Mouse (Mus musculus): Measurements from ENCODE around the gene Ap1b1.

Ap1b1 gene

DNA sequence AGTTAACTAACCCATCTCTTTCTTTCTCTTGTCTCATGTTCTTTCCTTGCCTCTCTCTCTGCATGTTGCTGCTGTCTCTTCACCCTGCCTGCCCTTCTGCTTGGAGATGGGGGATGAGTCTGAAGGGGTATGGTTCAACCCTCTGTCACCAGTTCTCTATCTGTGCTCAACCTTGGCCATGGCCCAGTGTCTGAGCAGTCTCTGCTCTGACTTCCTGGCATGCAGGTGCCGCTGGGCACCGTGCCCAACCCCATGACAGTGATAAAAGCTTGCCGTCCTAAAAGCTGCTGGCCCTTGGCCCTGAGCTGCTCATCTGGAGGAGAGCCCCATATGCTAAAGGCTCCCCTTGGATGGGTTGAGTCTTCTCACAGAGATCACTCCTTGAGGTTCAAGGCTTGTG lies 46.5 kb downstream of the Ap1b1 start:
- DNase-seq (ENCODE audit: low spot score in 2 of 2) = no peak

GRCm38 (mm10) chr11:5035421-5035820 lies 48.8 kb downstream of the Ap1b1 start:
- no peak for DNase-seq (ENCODE audit: low spot score in 2 of 2)

- no peak for DNase-seq (ENCODE audit: low spot score in 2 of 2)
These were observed 50.7 kb downstream of the Ap1b1 start for GRCm38 (mm10) chr11:5037146-5037854.

DNA sequence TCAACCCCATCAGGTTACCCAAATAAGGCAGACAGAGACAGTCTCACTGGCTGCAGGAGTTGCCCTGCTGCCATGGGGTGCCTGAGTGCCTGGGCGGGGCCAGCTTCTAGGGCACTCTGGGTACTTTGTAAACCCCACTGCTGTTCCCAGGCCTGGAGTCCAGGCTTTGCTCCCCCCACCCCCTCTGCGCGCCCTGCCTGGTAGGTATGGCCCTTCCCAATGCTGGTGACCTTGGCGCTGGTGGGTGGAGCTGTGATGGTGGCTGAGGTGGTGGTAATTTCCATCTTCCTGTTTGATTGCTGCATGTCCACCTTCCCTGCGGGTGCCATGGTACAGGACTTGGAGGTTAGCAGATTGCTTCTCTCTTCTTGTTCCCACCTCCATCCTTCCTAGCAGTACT lies 54.0 kb downstream of the Ap1b1 start:
- no peak for DNase-seq (ENCODE audit: low spot score in 2 of 2)

DNA sequence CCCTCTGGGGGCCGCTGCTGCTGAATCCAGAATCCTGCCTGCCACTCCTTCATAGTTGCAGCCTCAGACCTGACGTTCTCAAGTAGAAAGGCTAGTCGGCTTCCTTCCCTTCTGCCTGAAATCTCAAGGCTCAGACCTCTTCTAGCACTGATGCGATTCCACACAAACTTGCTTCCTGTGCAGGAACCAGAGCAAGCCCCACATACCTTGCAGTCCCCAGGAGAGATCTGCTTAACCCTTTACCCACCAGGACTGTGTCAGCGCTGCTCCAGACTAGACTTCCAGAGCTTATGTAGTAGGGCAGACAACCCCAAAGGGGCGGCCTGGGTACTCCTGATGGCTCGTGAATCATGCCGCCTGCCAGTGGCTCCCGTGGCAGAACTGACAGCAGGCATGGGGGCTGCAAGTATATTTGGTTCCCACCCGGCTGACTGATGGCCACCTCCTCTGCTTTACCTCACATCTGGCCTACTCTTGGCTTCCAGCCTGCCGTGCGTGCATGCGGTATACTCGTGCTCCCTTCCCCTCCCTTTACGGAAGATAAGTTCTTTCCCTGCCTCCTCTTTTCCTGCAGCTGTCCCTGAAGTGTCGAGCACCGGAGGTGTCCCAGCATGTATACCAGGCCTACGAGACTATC lies 54.6 kb downstream of the Ap1b1 start:
- DNase-seq (ENCODE audit: low spot score in 2 of 2) = no peak

DNA sequence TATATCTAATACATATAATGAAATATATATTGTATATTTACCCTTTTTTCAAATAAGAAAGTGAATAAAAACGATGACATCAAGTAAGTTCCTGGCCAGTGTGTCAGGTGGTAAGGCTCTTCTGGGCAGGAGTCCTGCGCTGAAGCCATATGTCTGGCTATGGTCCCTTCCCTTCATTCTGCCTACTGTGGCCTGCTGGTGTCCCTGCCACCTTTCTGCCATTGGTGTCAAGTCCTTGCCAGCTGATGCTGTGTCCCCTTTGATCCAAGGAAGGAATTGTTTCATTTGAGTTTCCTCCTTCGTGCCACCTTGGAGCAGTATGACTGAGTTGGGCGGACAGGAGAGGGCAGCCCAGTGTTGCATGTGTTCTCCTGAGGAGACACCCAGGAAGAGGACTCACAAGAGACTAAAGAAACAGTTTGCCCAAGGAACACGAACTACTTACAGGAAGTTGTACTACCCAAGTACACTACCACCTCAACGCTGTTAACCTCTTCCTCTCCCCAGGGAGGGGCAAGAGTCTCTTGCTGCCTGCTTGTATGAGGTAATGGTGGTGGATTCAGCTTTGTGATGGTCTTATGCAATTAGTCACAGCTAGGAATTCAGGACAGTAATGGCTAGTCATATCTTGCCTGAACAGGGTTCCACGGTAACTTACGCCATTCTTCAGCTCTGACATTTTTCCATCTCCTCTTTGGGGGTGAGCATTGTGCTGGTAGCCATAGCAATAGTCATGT lies 56.2 kb downstream of the Ap1b1 start:
- no peak for DNase-seq (ENCODE audit: low spot score in 2 of 2)

- DNase-seq (ENCODE audit: low spot score in 2 of 2) = no peak
These were observed 59.8 kb downstream of the Ap1b1 start for GRCm38 (mm10) chr11:5046321-5046926.

DNA sequence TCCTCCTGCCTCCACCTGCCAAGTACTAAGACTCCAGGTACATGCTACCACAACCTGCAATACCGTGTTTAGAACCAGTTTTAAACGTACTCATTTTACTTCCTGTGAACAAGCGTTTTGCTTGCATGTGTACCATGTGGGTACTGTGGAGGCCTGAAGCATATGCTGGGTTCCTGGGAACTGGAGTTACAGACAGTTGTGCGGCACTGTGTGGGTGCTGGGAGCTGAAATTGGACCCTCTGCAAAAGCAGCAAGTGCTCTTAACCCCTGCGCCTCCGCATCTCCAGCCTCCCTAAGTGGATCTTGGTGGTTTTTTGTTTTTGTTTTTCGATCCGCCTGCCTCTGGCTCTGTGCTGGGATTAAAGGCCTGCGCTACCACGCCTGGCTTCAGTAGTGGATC lies 65.0 kb downstream of the Ap1b1 start:
- DNase-seq (ENCODE audit: low spot score in 2 of 2) = no peak

DNA sequence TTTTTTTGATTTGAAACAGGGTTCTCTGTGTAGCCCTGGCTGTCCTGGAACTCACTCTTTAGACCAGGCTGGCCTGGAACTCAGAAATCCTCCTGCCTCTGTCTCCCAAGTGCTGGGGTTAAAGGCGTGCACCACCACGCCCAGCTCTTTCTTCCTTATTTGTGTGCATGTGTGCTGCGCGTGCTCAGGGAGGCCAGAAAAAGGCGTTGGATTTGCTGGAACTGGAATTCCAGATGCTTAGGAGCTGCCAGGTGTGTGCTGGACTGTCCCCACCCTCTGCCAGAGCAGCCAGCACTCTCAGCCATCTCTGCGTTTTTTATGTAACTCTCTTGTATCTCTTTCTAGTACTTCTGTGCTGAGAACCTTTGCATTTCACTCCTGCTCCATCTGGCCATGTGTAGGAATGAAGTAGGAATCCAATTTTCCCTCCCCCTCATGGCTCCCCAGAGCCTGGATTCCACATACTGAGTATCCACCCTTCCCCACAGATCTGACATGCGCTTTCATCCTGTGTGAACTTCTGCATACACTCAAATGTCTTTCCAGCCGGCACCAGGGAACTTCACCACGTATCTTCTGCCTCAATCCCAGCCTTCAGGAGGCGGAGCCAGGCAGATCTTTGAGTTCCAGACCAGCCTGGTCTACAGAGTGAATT lies 65.7 kb downstream of the Ap1b1 start:
- DNase-seq (ENCODE audit: low spot score in 2 of 2) = no peak

DNA sequence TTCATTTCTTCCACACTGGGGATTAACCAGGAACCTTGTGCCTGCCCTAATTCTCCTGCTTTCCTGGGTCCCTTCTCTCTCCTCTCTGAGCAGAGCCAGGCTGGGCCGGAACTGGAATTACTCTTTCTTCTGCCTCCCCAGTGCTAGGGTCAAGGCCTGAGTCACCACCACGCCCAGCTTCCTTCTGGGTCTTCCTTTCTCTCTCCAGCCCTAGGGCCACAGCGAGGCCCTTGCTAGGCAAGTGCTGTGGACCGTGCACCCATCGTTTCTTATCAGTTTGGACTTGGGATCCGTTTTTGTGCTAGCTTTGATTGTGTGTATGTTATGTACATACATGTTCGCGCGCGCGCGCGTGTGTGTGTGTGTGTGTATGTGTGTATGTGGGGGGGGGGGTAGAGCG lies 67.5 kb downstream of the Ap1b1 start:
- no peak for DNase-seq (ENCODE audit: low spot score in 2 of 2)

DNA sequence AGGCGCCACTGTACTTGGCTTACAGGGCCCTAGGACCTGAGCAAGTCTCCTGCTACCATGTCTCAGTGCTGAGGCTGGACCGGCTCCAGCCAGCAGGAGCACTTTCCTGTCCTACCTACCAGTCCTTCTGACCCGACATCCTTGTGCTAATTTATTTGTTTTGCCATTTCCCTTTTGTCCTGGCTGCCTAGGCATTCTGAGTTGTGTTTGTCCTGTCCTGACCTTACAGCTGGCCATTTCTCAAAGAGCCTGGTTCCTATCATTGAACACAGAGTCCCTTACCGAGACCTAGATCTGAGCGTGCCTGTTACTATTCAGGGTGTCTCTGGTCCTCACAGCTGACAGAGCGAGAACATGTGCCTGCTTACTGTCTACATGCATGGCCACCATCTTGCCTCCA lies 68.2 kb downstream of the Ap1b1 start:
- DNase-seq (ENCODE audit: low spot score in 2 of 2) = no peak

DNA sequence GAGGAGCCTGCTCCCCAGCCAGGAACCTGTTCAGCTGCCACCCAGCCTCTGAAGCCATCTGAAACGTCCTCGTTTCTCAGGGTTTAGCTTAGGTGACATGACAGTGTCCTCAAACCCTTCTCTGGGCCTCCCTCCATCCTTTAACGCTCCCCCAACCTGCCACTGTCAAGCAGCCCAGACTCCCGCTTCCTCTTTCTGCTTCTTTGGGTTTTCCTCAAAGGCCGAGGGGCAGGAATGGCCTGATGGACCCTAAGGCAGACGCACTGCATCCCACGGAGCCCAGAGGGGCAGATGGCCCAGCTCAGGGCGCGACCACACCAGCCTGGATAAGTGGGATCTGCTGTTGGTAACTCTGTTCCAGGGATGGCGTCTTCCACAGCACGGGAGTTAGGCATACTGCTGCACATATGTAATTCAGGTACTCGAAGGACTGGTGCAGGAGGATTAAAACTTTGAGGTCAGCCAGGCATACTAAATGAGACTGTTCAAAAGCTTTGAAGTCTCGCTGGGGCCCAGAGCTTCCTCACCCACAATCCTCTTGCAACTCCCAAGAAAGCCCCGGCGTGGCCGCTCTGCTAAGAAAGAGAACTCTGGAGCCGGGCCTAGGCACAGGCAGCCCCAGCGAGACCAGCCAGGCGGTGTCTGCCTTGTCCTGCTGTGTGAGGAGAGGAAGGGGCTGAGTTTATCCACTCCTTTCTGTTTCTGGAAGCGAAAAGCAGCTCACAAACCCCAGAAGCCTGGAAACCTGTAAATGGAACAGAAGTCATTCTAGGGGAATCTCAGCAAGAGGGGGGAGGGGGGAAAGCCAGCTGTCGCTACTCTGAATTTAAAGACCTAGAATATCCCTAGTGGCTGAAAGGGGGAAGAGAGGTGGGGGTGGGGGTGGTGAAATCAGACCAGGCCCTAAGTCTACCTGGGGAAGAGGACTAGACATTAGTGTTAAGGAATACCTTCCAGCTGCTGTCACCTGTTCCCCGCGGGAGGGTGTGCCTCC lies 69.6 kb downstream of the Ap1b1 start:
- DNase-seq (ENCODE audit: low spot score in 2 of 2) = no peak

- no peak for DNase-seq (ENCODE audit: low spot score in 2 of 2)
These were observed 70.4 kb downstream of the Ap1b1 start for GRCm38 (mm10) chr11:5057064-5057463.

DNA sequence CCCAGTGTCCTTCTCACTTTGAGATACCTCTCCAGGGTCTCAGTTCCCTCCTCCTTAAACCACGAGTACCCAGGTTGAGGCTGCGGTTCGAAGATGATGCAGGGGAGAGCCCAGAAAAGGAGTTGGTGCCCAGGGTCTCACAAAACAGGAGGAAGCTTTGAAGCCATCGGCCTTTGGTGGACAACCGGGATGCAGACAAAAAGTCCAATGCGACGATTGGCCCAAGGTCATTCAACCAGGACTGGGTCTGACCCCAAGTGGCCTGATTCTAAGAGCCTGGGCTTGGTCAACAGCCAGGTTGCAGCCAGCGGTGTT lies 70.9 kb downstream of the Ap1b1 start:
- no peak for DNase-seq (ENCODE audit: low spot score in 2 of 2)

DNA sequence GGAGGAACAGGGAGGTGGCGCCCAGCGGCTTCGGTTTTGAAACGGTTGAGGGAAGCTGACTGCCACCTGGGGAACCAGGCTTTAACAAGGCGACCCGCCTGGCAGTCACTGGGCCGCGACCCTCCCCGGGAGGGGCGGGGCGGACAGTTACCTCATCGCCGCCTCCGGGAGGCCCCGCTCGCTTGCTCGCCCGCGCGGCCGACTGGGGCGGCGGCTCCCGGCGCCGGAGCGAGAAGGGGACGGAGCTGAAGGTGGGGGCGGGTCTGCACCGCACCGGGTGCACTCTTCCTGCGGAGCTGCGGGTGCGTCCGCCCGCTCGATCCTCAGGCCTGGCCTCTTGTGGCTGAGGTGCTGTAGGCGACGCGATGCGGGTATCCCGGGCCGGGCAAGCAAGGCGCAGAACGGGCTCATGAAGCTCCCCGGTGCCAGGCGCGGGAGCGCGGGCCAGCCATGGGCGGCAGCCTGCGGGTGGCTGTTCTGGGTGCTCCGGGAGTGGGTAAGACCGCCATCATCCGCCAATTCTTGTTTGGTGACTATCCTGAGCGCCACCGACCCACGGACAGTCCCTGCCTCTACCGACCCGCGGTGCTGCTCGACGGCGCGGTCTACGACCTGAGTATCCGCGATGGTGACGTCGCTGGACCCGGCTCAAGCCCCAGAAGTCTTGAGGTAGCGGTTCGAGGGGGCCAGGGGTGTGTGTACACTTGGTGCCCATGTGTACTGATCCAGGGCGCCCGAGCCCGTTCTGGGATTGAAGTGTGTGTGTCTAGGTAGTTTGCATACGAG lies 71.4 kb downstream of the Ap1b1 start, which contains the start of gene Rasl10a:
Rasl10a (plus strand) TSS at position 273 of the 786 bp plus-strand sequence.
- peak in 1 of 2 experiments; percentile 55 for DNase-seq (ENCODE audit: low spot score in 2 of 2)

GRCm38 (mm10) chr11:5058783-5059182 lies 72.2 kb downstream of the Ap1b1 start:
- no peak for DNase-seq (ENCODE audit: low spot score in 2 of 2)

- DNase-seq (ENCODE audit: low spot score in 2 of 2) = no peak
These were observed 72.6 kb downstream of the Ap1b1 start for GRCm38 (mm10) chr11:5059230-5059629.

DNA sequence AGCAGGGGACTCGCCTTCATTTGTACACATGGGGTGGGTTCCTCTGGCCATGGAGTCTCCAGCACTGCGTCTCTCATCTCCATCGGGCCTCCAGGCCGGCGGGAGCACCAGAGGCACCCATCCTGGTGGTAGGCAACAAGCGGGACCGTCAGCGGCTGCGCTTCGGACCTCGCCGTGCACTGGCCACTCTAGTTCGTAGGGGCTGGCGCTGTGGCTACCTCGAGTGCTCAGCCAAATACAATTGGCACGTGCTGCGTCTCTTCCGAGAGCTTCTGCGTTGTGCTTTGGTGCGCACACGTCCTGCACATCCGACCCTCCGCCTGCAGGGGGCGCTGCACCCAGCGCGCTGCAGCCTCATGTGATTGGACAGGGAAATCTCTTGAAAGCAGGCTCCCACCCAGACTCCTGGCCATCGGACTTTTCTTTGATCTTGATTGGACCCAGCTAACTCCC lies 73.1 kb downstream of the Ap1b1 start:
- peak; percentile 35 to 60 for DNase-seq (ENCODE audit: low spot score in 2 of 2)

GRCm38 (mm10) chr11:5060756-5061412 lies 74.3 kb downstream of the Ap1b1 start:
- no peak for DNase-seq (ENCODE audit: low spot score in 2 of 2)
